Mouse (Mus musculus): ENCODE data around the gene Tmem50a.

DNA sequence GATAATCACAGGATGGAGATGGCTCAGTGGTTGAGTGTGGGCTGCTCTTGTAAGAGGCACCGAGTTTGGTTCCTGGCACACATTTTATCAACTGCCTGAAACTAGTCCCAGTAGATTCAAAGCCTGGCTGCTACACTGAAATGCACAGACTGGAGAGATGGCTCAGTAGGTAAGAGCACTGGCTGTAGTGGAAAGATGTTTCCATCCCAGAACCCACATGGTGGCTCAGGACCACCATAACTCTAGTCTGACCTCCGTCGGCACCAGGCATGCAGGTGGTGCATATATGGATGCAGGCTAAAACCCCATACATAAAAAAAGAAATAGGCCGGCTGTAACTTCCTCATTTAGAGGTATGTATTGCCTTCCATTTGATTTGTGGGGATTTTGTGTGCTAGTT lies 14.7 kb upstream of the Tmem50a start:
- TF ChIP-seq CTCF (IDR thresholded peaks at IDR 0.05) (no peak), EP300 (IDR thresholded peaks at IDR 0.05) (no peak)

All from lung, postnatal 0 days (tissue).